Mouse (Mus musculus) ES-Bruce4 (cell line): Measurements from ENCODE around the gene Cysltr1. TPM values are rescaled to one million over a fixed set of nuclear protein-coding genes. Genes with fewer than 3 reads are reported as not detected.

Experiments
- H3K27ac ChIP-seq: 2 replicates; pipeline ENCODE4 v1.5.1; 2012; ENCODE audit warnings: low read length, inconsistent platforms; ENCODE audit not compliant: insufficient read depth
- H3K27me3 ChIP-seq: 2 replicates; pipeline ENCODE4 v1.6.1; 2012; ENCODE audit warnings: mild to moderate bottlenecking, low read length, inconsistent platforms; ENCODE audit not compliant: control insufficient read depth, poor library complexity, insufficient read depth, severe bottlenecking
- H3K36me3 ChIP-seq: 2 replicates; pipeline ENCODE4 v1.6.1; 2012; ENCODE audit warnings: inconsistent platforms, mild to moderate bottlenecking, low read length, moderate library complexity; ENCODE audit not compliant: control insufficient read depth, poor library complexity, insufficient read depth, severe bottlenecking
- H3K4me1 ChIP-seq: one replicate; pipeline ENCODE4 v1.8.1; 2011; ENCODE audit warnings: low read length; ENCODE audit not compliant: control insufficient read depth, insufficient read depth
- H3K4me3 ChIP-seq: 2 replicates; pipeline ENCODE4 v1.5.1; 2011; ENCODE audit warnings: low read depth, mild to moderate bottlenecking, low read length
- H3K9ac ChIP-seq: 2 replicates; pipeline ENCODE4 v1.6.1; 2012; ENCODE audit warnings: low read depth, mild to moderate bottlenecking, inconsistent platforms; ENCODE audit not compliant: poor library complexity, severe bottlenecking
- H3K9me3 ChIP-seq: replicated peaks from 2 replicates; pipeline ENCODE4 v1.6.1; 2012; ENCODE audit warnings: mild to moderate bottlenecking, low read length, inconsistent platforms; ENCODE audit not compliant: control insufficient read depth, poor library complexity, insufficient read depth, severe bottlenecking
- CTCF ChIP-seq: IDR thresholded peaks from one replicate; pipeline ENCODE4 v1.8.1; 2011; ENCODE audit warnings: low read depth, low read length
- EP300 ChIP-seq: IDR thresholded peaks from 2 replicates; pipeline ENCODE4 v1.6.1; 2011; ENCODE audit warnings: low read depth, low read length; ENCODE audit not compliant: insufficient read depth
- POLR2A ChIP-seq: IDR thresholded peaks from one replicate; pipeline ENCODE4 v1.8.1; 2011; ENCODE audit warnings: low read length; ENCODE audit not compliant: insufficient read depth
- polyA plus RNA-seq: library from polyadenylated mRNA; stranded (reverse); fragments of >200 nt; gene quantifications from 2 replicates; pipeline ENCODE4 v1.2.4, GENCODE M21; 2011; ENCODE audit warnings: low read depth; ENCODE audit not compliant: missing spikeins, insufficient read depth, insufficient read length

The Cysltr1 gene
- polyA plus RNA-seq, 1 experiment: 2.0 TPM

DNA sequence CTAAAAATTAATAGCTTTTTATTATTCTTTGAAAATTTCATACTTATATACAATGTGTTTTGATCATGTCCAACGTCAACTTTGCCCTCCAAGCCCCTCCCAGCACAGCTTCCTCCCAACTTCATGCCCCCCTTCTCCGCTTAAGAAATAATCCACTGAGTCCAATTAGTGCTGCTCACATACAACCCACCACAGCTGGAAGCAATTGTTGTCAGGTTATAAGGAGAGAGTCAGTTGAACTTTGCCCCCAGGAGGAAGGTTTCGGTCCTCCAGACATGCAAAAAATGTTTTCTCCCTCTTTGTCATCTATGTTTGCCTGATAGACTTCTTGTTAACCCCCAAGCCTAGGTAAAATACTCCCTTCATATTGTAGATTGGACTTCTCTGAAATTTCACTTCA, 24.5 kb downstream of the Cysltr1 start:
- no peaks in the 10 kb centered on the region for H3K36me3 ChIP-seq
- no peak overlapping the region for H3K27ac ChIP-seq
- TF ChIP-seq EP300 (no peak), CTCF (no peak), POLR2A (no peak)
- H3K9ac ChIP-seq: no peak overlapping the region
- no peak overlapping the region for H3K4me3 ChIP-seq
- no peaks in the 10 kb centered on the region for H3K9me3 ChIP-seq
- no peaks in the 10 kb centered on the region for H3K4me1 ChIP-seq
- no peaks in the 10 kb centered on the region for H3K27me3 ChIP-seq

DNA sequence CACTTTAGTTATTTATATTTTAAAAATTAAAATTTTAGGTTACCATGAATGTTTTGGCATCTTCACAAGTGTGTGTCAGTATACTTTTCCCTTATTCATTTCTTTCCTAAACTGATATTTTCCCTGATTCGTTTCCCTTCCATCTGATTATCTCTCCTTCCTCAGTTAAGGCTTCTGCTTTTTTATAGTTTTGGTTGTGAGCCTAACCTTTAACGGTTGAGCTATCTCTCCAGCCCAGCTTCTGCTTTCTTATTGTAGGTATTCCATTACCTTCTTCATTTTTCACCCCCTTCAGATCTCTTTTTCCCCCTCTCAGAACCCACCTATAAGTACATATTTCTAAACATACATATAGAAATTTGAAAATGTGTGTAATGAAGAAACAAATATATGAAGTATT, 48.0 kb downstream of the Cysltr1 start:
- no peak for TF ChIP-seq POLR2A
- TF ChIP-seq EP300: no peak
- no peak for TF ChIP-seq CTCF
- no peaks in the 10 kb centered on the region for H3K36me3 ChIP-seq
- H3K9me3 ChIP-seq: no peaks in the 10 kb centered on the region
- H3K27ac ChIP-seq: no peak overlapping the region
- no peaks in the 10 kb centered on the region for H3K27me3 ChIP-seq
- no peak overlapping the region for H3K4me3 ChIP-seq
- no peak overlapping the region for H3K9ac ChIP-seq
- H3K4me1 ChIP-seq: no peaks in the 10 kb centered on the region

DNA sequence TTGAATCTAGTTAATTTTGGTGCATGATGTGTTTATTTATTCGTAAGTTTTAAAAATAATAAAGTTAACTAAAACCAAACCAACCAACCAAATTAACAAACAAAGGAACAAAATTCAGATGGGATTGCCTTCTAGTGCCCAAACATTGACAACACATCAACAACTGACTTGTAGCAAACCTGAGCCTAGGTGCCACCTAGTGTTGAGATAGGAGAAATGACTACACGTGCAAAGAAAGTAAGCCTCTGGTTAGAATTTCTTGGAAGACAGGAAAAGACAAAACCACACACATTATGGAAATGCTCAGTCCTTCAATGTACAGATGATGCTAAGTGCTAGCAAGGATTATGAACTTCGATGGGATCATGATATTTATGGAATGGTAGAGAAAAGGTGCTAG, 67.1 kb downstream of the Cysltr1 start:
- Histone ChIP-seq H3K27me3 (no peaks in the 10 kb centered on the region), H3K4me1 (no peaks in the 10 kb centered on the region), H3K9me3 (no peaks in the 10 kb centered on the region), H3K4me3 (no peak overlapping the region), H3K9ac (no peak overlapping the region), H3K27ac (no peak overlapping the region), H3K36me3 (no peaks in the 10 kb centered on the region)
- TF ChIP-seq CTCF (no peak), POLR2A (no peak), EP300 (no peak)

Other genes with a start within 250 kb of the Cysltr1 start
- 69.0 and 70.9 TPM in 2 replicates for gene Fndc3c1, start 118.3 kb downstream of the Cysltr1 start, polyA plus RNA-seq
- not detected in 2 replicates for gene Gm5127, start 20.5 kb downstream of the Cysltr1 start, polyA plus RNA-seq
- gene Rtl3, start 237.0 kb upstream of the Cysltr1 start, polyA plus RNA-seq: not detected in 2 replicates